Mouse (Mus musculus): ENCODE measurements around the gene Taf6. TPM values are rescaled to one million over a fixed set of nuclear protein-coding genes. Genes with fewer than 3 reads are reported as not detected.
"Not testable (repeated sequence)": the region's sequence is repeated elsewhere in the genome, so short reads cannot be mapped to it uniquely, and the experiment has no call there.

Taf6 gene
- polyA plus RNA-seq (2015; fragmentation: Nextera tagmentation; extraction: Ambion mirVana), result 115 and 121 TPM in 2 replicates

- Histone ChIP-seq H3K27ac (peak within 1 kb of the TSS; percentile 65), H3K9ac (peak within 1 kb of the TSS; percentile 79), H3K36me3 (ENCODE audit: poor library complexity, severe bottlenecking) (peaks cover 47% of the 10 kb centered on the region), H3K4me3 (peak within 1 kb of the TSS; percentile 85), H3K27me3 (no peaks in the 10 kb centered on the region), H3K4me2 (peak within 1 kb of the TSS; percentile 74), H3K4me1 (peaks cover 21% of the 10 kb centered on the region), H3K9me3 (replicated peaks) (no peaks in the 10 kb centered on the region)
- WGBS, result under 1% methylated on average over 31 of the region's 31 CpGs
- ATAC-seq, result peak; percentile 85
These were observed at the start of gene Taf6, which contains the start of gene Cnpy4 for GRCm38 (mm10) chr5:138186950-138187638. Gene Taf6, minus strand, starts transcription at chr5:138187451. Gene Cnpy4, plus strand, starts transcription at chr5:138187485.

DNA sequence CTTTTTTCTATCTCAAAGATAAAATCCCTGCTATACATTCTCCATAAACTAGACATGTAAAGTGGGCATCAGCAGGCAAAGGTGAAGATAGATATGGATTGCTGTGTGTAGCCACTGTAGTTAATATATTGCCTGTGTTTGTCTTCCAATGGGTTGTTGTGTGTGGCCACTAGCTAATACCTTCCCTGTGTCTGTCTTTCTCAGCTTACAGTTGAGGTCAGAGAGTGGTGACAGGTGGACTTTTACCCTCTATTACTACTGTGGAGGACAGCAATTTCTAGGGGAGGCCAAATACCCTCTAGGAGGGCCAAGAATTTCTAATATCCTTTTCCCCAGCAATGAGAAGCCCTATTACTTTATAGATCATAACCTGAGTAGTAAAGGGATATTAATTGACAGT, 47.0 kb upstream of the Taf6 start:
- Histone ChIP-seq H3K27me3 (no peaks in the 10 kb centered on the region), H3K9ac (no peak overlapping the region), H3K9me3 (replicated peaks) (no peaks in the 10 kb centered on the region), H3K4me3 (no peak overlapping the region), H3K36me3 (ENCODE audit: poor library complexity, severe bottlenecking) (no peaks in the 10 kb centered on the region), H3K4me2 (no peak overlapping the region), H3K4me1 (no peaks in the 10 kb centered on the region), H3K27ac (no peak overlapping the region)
- no peak for ATAC-seq

DNA sequence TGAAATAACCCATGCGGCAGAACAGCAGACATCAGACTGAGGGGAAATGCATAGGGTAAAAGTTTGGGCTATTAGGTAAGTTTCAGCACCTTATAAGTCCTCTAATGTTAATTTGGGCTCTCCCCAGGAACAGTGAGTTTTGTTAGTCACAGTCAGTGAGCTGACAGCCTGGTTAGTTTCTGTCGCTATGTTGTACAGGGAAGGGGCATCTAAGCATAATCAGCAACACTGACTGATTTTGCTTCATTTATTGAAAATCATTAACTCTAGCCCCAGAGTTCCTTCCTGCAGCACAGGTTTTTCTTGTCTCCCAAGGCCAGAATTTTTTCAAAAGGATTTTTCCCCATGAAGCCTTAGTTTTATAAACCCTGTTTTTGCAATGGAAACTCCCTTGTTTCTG, 46.5 kb upstream of the Taf6 start:
- Histone ChIP-seq H3K27me3 (no peaks in the 10 kb centered on the region), H3K4me1 (no peaks in the 10 kb centered on the region), H3K27ac (no peak overlapping the region), H3K9me3 (replicated peaks) (no peaks in the 10 kb centered on the region), H3K4me2 (no peak overlapping the region), H3K9ac (no peak overlapping the region), H3K4me3 (no peak overlapping the region), H3K36me3 (ENCODE audit: poor library complexity, severe bottlenecking) (no peaks in the 10 kb centered on the region)
- WGBS, result 89% methylated on average over 2 of the region's 2 CpGs
- no peak for ATAC-seq

- no peak overlapping the region for H3K9ac ChIP-seq
- H3K4me1 ChIP-seq, result no peaks in the 10 kb centered on the region
- 90% methylated on average over 3 of the region's 3 CpGs for WGBS
- H3K4me3 ChIP-seq, result no peak overlapping the region
- H3K27me3 ChIP-seq, result no peaks in the 10 kb centered on the region
- no peaks in the 10 kb centered on the region for H3K9me3 ChIP-seq (replicated peaks)
- H3K36me3 ChIP-seq (ENCODE audit: poor library complexity, severe bottlenecking), result no peaks in the 10 kb centered on the region
- no peak overlapping the region for H3K27ac ChIP-seq
- no peak overlapping the region for H3K4me2 ChIP-seq
- no peak for ATAC-seq
These were observed 42.3 kb upstream of the Taf6 start for GRCm38 (mm10) chr5:138229511-138229910.

GRCm38 (mm10) chr5:138228026-138228425, 40.8 kb upstream of the Taf6 start:
- 66% methylated on average over 3 of the region's 3 CpGs for WGBS
- Histone ChIP-seq H3K4me3 (no peak overlapping the region), H3K4me1 (no peaks in the 10 kb centered on the region), H3K4me2 (no peak overlapping the region), H3K9ac (no peak overlapping the region), H3K27me3 (no peaks in the 10 kb centered on the region), H3K36me3 (ENCODE audit: poor library complexity, severe bottlenecking) (no peaks in the 10 kb centered on the region), H3K27ac (no peak overlapping the region), H3K9me3 (replicated peaks) (no peaks in the 10 kb centered on the region)
- no peak for ATAC-seq

DNA sequence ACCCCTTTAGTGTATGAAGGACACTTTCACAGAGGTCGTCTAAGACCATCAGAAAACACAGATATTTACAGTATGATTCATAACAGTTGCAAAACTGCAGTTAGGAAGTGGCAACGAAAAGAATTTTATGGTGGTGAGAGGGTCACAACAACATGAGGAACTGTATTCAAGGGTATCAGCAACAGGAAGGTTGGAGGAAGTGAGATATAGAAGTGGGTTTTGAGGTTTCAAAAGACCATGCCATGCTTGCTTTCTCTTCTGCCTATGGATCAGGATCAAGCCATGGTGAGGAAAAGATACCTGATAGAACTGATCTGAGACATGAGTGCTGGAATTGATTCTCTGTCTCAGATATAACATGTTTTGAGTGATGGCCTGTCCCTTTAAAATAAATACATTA, 40.1 kb upstream of the Taf6 start:
- no peak overlapping the region for H3K9ac ChIP-seq
- no peak overlapping the region for H3K4me3 ChIP-seq
- ATAC-seq, result no peak
- no peaks in the 10 kb centered on the region for H3K36me3 ChIP-seq (ENCODE audit: poor library complexity, severe bottlenecking)
- H3K9me3 ChIP-seq (replicated peaks), result no peaks in the 10 kb centered on the region
- H3K27ac ChIP-seq, result no peak overlapping the region
- H3K4me1 ChIP-seq, result no peaks in the 10 kb centered on the region
- no peaks in the 10 kb centered on the region for H3K27me3 ChIP-seq
- WGBS, result 74% methylated on average over 2 of the region's 2 CpGs
- H3K4me2 ChIP-seq, result no peak overlapping the region

DNA sequence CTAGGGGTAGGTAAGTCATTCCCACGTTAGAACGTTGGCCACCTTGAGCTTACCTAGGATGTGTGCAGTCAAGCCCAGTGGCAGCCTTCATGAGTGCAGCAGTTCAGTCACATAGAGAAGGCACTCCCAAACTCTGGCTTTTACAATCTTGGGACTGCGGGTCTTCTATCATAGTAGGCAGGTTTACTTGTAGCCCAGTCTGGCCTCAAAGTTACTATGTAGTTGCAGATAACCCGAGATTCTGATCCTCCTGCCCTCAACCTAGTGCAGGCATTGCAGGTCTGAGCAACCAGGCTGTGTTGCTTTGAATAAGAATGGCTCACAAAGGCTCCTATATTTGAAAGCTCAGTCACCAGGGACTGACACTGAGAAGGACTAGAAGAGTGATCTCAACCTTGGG, 39.2 kb upstream of the Taf6 start:
- Histone ChIP-seq H3K4me3 (no peak overlapping the region), H3K36me3 (ENCODE audit: poor library complexity, severe bottlenecking) (no peaks in the 10 kb centered on the region), H3K27me3 (no peaks in the 10 kb centered on the region), H3K27ac (no peak overlapping the region), H3K9me3 (replicated peaks) (no peaks in the 10 kb centered on the region), H3K9ac (no peak overlapping the region), H3K4me2 (no peak overlapping the region), H3K4me1 (no peaks in the 10 kb centered on the region)
- 77% methylated on average over 4 of the region's 4 CpGs for WGBS
- no peak for ATAC-seq

- H3K9ac ChIP-seq, result no peak within 1 kb of the TSS
- no peaks in the 10 kb centered on the region for H3K4me1 ChIP-seq
- no peak within 1 kb of the TSS for H3K4me3 ChIP-seq
- H3K27me3 ChIP-seq, result no peaks in the 10 kb centered on the region
- H3K9me3 ChIP-seq (replicated peaks), result no peaks in the 10 kb centered on the region
- H3K27ac ChIP-seq, result no peak within 1 kb of the TSS
- no peak within 1 kb of the TSS for H3K4me2 ChIP-seq
- ATAC-seq, result no peak
- H3K36me3 ChIP-seq (ENCODE audit: poor library complexity, severe bottlenecking), result no peaks in the 10 kb centered on the region
- WGBS, result 63% methylated on average over 2 of the region's 2 CpGs
These were observed 38.4 kb upstream of the Taf6 start, which contains the start of gene Nxpe5 for GRCm38 (mm10) chr5:138225700-138226099. Gene Nxpe5, plus strand, starts transcription at chr5:138225898.

GRCm38 (mm10) chr5:138223287-138223686, 36.0 kb upstream of the Taf6 start:
- Histone ChIP-seq H3K9me3 (replicated peaks) (no peaks in the 10 kb centered on the region), H3K4me2 (no peak overlapping the region), H3K4me3 (no peak overlapping the region), H3K27ac (no peak overlapping the region), H3K4me1 (no peaks in the 10 kb centered on the region), H3K27me3 (no peaks in the 10 kb centered on the region), H3K9ac (no peak overlapping the region), H3K36me3 (ENCODE audit: poor library complexity, severe bottlenecking) (no peaks in the 10 kb centered on the region)
- no peak for ATAC-seq
- WGBS, result 63% methylated on average over 3 of the region's 3 CpGs

- H3K4me2 ChIP-seq, result no peak overlapping the region
- H3K36me3 ChIP-seq (ENCODE audit: poor library complexity, severe bottlenecking), result no peaks in the 10 kb centered on the region
- H3K9me3 ChIP-seq (replicated peaks), result no peaks in the 10 kb centered on the region
- H3K4me3 ChIP-seq, result no peak overlapping the region
- no peaks in the 10 kb centered on the region for H3K27me3 ChIP-seq
- WGBS, result 24% methylated on average over 4 of the region's 4 CpGs
- no peak overlapping the region for H3K9ac ChIP-seq
- no peak for ATAC-seq
- H3K27ac ChIP-seq, result no peak overlapping the region
- H3K4me1 ChIP-seq, result no peaks in the 10 kb centered on the region
These were observed 34.9 kb upstream of the Taf6 start for GRCm38 (mm10) chr5:138222111-138222510.

- Histone ChIP-seq H3K27me3 (no peaks in the 10 kb centered on the region), H3K4me1 (no peaks in the 10 kb centered on the region), H3K4me2 (no peak overlapping the region), H3K9ac (no peak overlapping the region), H3K9me3 (replicated peaks) (peaks cover 22% of the 10 kb centered on the region), H3K4me3 (no peak overlapping the region), H3K27ac (no peak overlapping the region), H3K36me3 (ENCODE audit: poor library complexity, severe bottlenecking) (no peaks in the 10 kb centered on the region)
- ATAC-seq, result no peak
- WGBS, result 80% methylated on average over 2 of the region's 2 CpGs
These were observed 32.6 kb upstream of the Taf6 start for GRCm38 (mm10) chr5:138219864-138220263.

DNA sequence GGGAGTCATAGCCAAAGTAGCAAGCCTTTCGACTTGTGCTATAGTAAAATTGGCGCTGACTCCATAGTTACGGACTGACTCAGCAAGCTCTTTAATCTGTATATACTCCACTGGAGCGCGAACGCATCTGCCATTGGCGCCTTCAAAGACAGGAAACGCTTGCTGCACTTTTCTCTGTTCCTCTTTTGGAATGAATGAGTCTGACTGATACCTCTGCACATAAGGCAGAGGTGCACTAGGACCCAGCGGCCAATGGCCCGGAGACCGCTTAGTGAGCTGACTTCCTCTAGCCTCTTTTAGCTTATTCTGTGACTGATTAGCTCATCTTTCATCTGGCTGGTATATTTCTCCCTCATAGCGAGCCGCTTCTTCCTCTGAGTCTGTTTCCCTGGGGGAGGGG, 29.4 kb upstream of the Taf6 start:
- peaks cover 25% of the 10 kb centered on the region for H3K9me3 ChIP-seq (replicated peaks)
- H3K4me1 ChIP-seq; H3K9ac ChIP-seq; H3K27me3 ChIP-seq; H3K36me3 ChIP-seq (ENCODE audit: poor library complexity, severe bottlenecking); H3K4me3 ChIP-seq; ATAC-seq; H3K27ac ChIP-seq; H3K4me2 ChIP-seq: not testable (repeated sequence)
- 96% methylated on average over 13 of the region's 13 CpGs for WGBS

- no peak for ATAC-seq
- Histone ChIP-seq H3K4me3 (no peak overlapping the region), H3K36me3 (ENCODE audit: poor library complexity, severe bottlenecking) (no peaks in the 10 kb centered on the region), H3K4me1 (no peaks in the 10 kb centered on the region), H3K27me3 (no peaks in the 10 kb centered on the region), H3K9ac (no peak overlapping the region), H3K27ac (no peak overlapping the region), H3K9me3 (replicated peaks) (peaks cover 9% of the 10 kb centered on the region; the same call in 1 of the 2 replicates), H3K4me2 (no peak overlapping the region)
- 89% methylated on average over 4 of the region's 4 CpGs for WGBS
These were observed 20.6 kb upstream of the Taf6 start for GRCm38 (mm10) chr5:138207873-138208272.
